Mouse (Mus musculus) ES-E14 (cell line): ENCODE data around the gene Cd82.

Source experiments
- CHD2 ChIP-seq: IDR thresholded peaks from 2 replicates; pipeline ENCODE4 v1.6.1; 2014; ENCODE audit warnings: mild to moderate bottlenecking, low read depth, low read length, inconsistent platforms
- HCFC1 ChIP-seq: IDR thresholded peaks from 2 replicates; pipeline ENCODE4 v1.6.1; 2012; ENCODE audit warnings: low read length, inconsistent platforms, borderline replicate concordance; ENCODE audit not compliant: insufficient read depth
- MAFK ChIP-seq: IDR thresholded peaks from 2 replicates; pipeline ENCODE4 v1.6.1; 2014; ENCODE audit warnings: mild to moderate bottlenecking, low read depth, low read length, inconsistent platforms; ENCODE audit not compliant: insufficient read depth

- TF ChIP-seq HCFC1: no peak
- no peak for TF ChIP-seq MAFK
- TF ChIP-seq CHD2: no peak
Measured at GRCm38 (mm10) chr2:93460786-93461469, 2.0 kb downstream of the Cd82 start.
